Mouse (Mus musculus): ENCODE measurements at regions not wholly inside any gene's neighbourhood (a gene's known extent, or its start where the extent isn't known, plus 50 kb on each side); places are given as distances from the start of the nearest gene placed in this dataset.

GRCm38 (mm10) chr2:55817273-55817672, 381.5 kb downstream of the Kcnj3 start:
- no peaks in the 10 kb centered on the region for H3K36me3 ChIP-seq (ENCODE audit: control insufficient read depth, insufficient read depth, low read length)
- 71% methylated on average over 1 of the region's 1 CpGs for WGBS
- H3K4me3 ChIP-seq (ENCODE audit: low read depth, low read length), result no peak overlapping the region
- no peak overlapping the region for H3K9ac ChIP-seq (ENCODE audit: low read depth, low read length)
- no peaks in the 10 kb centered on the region for H3K27me3 ChIP-seq (replicated peaks; ENCODE audit: control insufficient read depth, insufficient read depth, low read length)
- no peak for DNase-seq (ENCODE audit: low spot score)
- peaks cover 6% of the 10 kb centered on the region; the same call in 1 of the 2 replicates for H3K4me1 ChIP-seq (ENCODE audit: control insufficient read depth, insufficient read depth, low read length)
- no peaks in the 10 kb centered on the region for H3K9me3 ChIP-seq (ENCODE audit: control insufficient read depth, low read length)
- ATAC-seq (ENCODE audit: low read depth), result no peak
- no peak overlapping the region for H3K27ac ChIP-seq (replicated peaks; ENCODE audit: low read depth, low read length)
- no peak overlapping the region for H3K4me2 ChIP-seq (ENCODE audit: low read depth, low read length)

DNA sequence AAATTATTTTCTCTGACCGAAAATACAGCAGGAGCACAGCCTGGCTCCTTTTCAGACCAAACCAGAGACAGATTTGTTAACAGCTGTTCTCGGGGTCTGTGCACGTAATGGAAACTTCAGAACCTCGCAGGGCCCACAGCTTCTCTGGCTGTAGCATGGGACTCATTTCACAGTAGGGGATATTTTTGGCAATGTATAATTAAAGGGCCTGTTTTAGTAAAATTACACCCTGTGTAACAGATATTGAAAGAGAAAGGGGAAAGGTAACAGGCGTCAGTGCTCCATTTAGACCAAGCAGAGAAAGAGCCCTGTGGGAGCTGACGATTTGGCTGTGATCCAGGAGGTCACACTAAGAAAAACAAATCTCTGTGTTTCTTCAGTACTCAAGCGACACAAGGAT, 382.4 kb downstream of the Kcnj3 start:
- H3K4me1 ChIP-seq (ENCODE audit: control insufficient read depth, insufficient read depth, low read length), result peaks cover 6% of the 10 kb centered on the region; the same call in 1 of the 2 replicates
- H3K36me3 ChIP-seq (ENCODE audit: control insufficient read depth, insufficient read depth, low read length), result no peaks in the 10 kb centered on the region
- ATAC-seq (ENCODE audit: low read depth) (peak; percentile 94), DNase-seq (ENCODE audit: low spot score) (peak; percentile 85)
- 13% methylated on average over 7 of the region's 7 CpGs for WGBS
- H3K9ac ChIP-seq (ENCODE audit: low read depth, low read length), result 0 out of 2 replicates have a peak overlapping the region, but pooled peaks have one; percentile 5
- peak overlapping the region; percentile 40 for H3K4me2 ChIP-seq (ENCODE audit: low read depth, low read length)
- H3K27me3 ChIP-seq (replicated peaks; ENCODE audit: control insufficient read depth, insufficient read depth, low read length), result no peaks in the 10 kb centered on the region
- H3K9me3 ChIP-seq (ENCODE audit: control insufficient read depth, low read length), result no peaks in the 10 kb centered on the region
- peak overlapping the region; percentile 6; the same call in 1 of the 2 replicates for H3K4me3 ChIP-seq (ENCODE audit: low read depth, low read length)
- H3K27ac ChIP-seq (replicated peaks; ENCODE audit: low read depth, low read length), result peak overlapping the region; percentile 52

- Histone ChIP-seq H3K27me3 (replicated peaks; ENCODE audit: control insufficient read depth, insufficient read depth, low read length) (no peaks in the 10 kb centered on the region), H3K36me3 (ENCODE audit: control insufficient read depth, insufficient read depth, low read length) (no peaks in the 10 kb centered on the region), H3K9me3 (ENCODE audit: control insufficient read depth, low read length) (no peaks in the 10 kb centered on the region), H3K9ac (ENCODE audit: low read depth, low read length) (no peak overlapping the region), H3K4me3 (ENCODE audit: low read depth, low read length) (no peak overlapping the region), H3K4me1 (ENCODE audit: control insufficient read depth, insufficient read depth, low read length) (peaks cover 6% of the 10 kb centered on the region; the same call in 1 of the 2 replicates), H3K27ac (replicated peaks; ENCODE audit: low read depth, low read length) (no peak overlapping the region), H3K4me2 (ENCODE audit: low read depth, low read length) (no peak overlapping the region)
- DNase-seq (ENCODE audit: low spot score) (no peak), ATAC-seq (ENCODE audit: low read depth) (no peak)
These were observed 387.0 kb downstream of the Kcnj3 start for GRCm38 (mm10) chr2:55822726-55823125.

GRCm38 (mm10) chr2:55841521-55841920, 405.8 kb downstream of the Kcnj3 start:
- DNase-seq (ENCODE audit: low spot score) (peak; percentile 41), ATAC-seq (ENCODE audit: low read depth) (no peak)
- Histone ChIP-seq H3K9ac (ENCODE audit: low read depth, low read length) (no peak overlapping the region), H3K4me3 (ENCODE audit: low read depth, low read length) (no peak overlapping the region), H3K27me3 (replicated peaks; ENCODE audit: control insufficient read depth, insufficient read depth, low read length) (no peaks in the 10 kb centered on the region), H3K36me3 (ENCODE audit: control insufficient read depth, insufficient read depth, low read length) (no peaks in the 10 kb centered on the region), H3K27ac (replicated peaks; ENCODE audit: low read depth, low read length) (no peak overlapping the region), H3K4me2 (ENCODE audit: low read depth, low read length) (no peak overlapping the region), H3K4me1 (ENCODE audit: control insufficient read depth, insufficient read depth, low read length) (no peaks in the 10 kb centered on the region), H3K9me3 (ENCODE audit: control insufficient read depth, low read length) (no peaks in the 10 kb centered on the region)
- 54% methylated on average over 1 of the region's 1 CpGs for WGBS

DNA sequence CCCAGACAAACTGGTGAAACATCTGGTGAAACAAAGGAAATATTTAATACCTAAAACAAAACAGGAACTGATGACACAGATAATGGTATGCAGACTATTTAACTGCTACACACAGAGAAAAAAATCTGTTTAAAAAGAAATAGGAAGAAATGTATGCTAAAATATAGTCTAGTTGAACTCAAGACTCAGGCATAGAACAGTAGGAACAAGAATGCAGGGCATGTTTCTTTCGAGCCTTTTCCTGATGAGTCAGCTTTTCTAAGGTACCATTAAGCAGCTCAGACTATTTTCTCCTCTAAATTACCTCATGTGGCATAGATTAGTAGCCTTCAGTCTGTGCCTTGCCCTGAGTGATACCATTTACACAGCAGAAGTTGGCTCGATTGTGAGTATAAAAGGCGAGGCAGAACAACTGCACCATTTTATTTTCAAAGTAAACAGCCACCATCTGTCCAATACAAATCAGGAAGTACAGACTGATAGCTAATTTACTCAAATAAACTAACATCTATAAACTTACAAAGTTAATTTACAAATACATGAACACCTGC, 411.1 kb downstream of the Kcnj3 start:
- H3K4me2 ChIP-seq (ENCODE audit: low read depth, low read length), result no peak overlapping the region
- H3K4me1 ChIP-seq (ENCODE audit: control insufficient read depth, insufficient read depth, low read length), result no peaks in the 10 kb centered on the region
- H3K27ac ChIP-seq (replicated peaks; ENCODE audit: low read depth, low read length), result no peak overlapping the region
- H3K27me3 ChIP-seq (replicated peaks; ENCODE audit: control insufficient read depth, insufficient read depth, low read length), result no peaks in the 10 kb centered on the region
- DNase-seq (ENCODE audit: low spot score), result no peak
- H3K36me3 ChIP-seq (ENCODE audit: control insufficient read depth, insufficient read depth, low read length), result no peaks in the 10 kb centered on the region
- no peak overlapping the region for H3K9ac ChIP-seq (ENCODE audit: low read depth, low read length)
- H3K4me3 ChIP-seq (ENCODE audit: low read depth, low read length), result no peak overlapping the region
- no peaks in the 10 kb centered on the region for H3K9me3 ChIP-seq (ENCODE audit: control insufficient read depth, low read length)
- no peak for ATAC-seq (ENCODE audit: low read depth)
- 23% methylated on average over 3 of the region's 3 CpGs for WGBS

- DNase-seq (ENCODE audit: low spot score) (no peak), ATAC-seq (ENCODE audit: low read depth) (no peak)
- Histone ChIP-seq H3K9me3 (ENCODE audit: control insufficient read depth, low read length) (no peaks in the 10 kb centered on the region), H3K27ac (replicated peaks; ENCODE audit: low read depth, low read length) (no peak overlapping the region), H3K4me1 (ENCODE audit: control insufficient read depth, insufficient read depth, low read length) (no peaks in the 10 kb centered on the region), H3K27me3 (replicated peaks; ENCODE audit: control insufficient read depth, insufficient read depth, low read length) (no peaks in the 10 kb centered on the region), H3K9ac (ENCODE audit: low read depth, low read length) (no peak overlapping the region), H3K4me3 (ENCODE audit: low read depth, low read length) (no peak overlapping the region), H3K36me3 (ENCODE audit: control insufficient read depth, insufficient read depth, low read length) (no peaks in the 10 kb centered on the region), H3K4me2 (ENCODE audit: low read depth, low read length) (no peak overlapping the region)
- WGBS, result 85% methylated on average over 1 of the region's 1 CpGs
These were observed 426.7 kb downstream of the Kcnj3 start for GRCm38 (mm10) chr2:55862479-55862878.

GRCm38 (mm10) chr2:55889976-55890375, 454.2 kb downstream of the Kcnj3 start:
- 63% methylated on average over 2 of the region's 2 CpGs for whole genome bisulfite sequencing
- Histone ChIP-seq H3K9ac (ENCODE audit: low read depth, low read length) (no peak overlapping the region), H3K9me3 (ENCODE audit: control insufficient read depth, low read length) (no peaks in the 10 kb centered on the region), H3K4me3 (ENCODE audit: low read depth, low read length) (no peak overlapping the region), H3K36me3 (ENCODE audit: control insufficient read depth, insufficient read depth, low read length) (no peaks in the 10 kb centered on the region), H3K4me2 (ENCODE audit: low read depth, low read length) (no peak overlapping the region), H3K27ac (replicated peaks; ENCODE audit: low read depth, low read length) (no peak overlapping the region), H3K4me1 (ENCODE audit: control insufficient read depth, insufficient read depth, low read length) (no peaks in the 10 kb centered on the region), H3K27me3 (replicated peaks; ENCODE audit: control insufficient read depth, insufficient read depth, low read length) (no peaks in the 10 kb centered on the region)
- ATAC-seq (ENCODE audit: low read depth), result no peak
- no peak for DNase-seq (ENCODE audit: low spot score)

GRCm38 (mm10) chr2:55892821-55893535, 457.2 kb downstream of the Kcnj3 start:
- H3K36me3 ChIP-seq (ENCODE audit: control insufficient read depth, insufficient read depth, low read length), result no peaks in the 10 kb centered on the region

DNA sequence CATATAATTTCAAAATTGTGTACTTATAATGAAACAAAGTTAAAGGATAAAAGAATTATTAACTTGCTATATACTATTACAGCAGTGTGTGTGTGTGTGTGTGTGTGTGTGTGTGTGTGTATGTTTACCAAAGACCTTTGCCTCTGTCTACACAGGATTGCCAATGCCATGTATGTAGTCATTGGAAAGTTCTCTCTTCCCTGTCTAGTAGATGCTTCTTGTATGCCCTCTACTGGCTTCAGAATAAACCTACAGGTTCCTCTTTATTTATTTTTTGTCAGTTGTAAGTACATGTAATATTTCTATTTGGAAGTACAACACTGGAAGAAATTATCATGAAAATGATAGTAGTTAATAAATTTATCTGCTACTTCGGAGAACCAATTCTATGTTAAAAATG, 484.5 kb downstream of the Kcnj3 start:
- no peak overlapping the region for H3K27ac ChIP-seq (replicated peaks; ENCODE audit: low read depth, low read length)
- H3K4me2 ChIP-seq (ENCODE audit: low read depth, low read length), result no peak overlapping the region
- 71% methylated on average over 1 of the region's 1 CpGs for WGBS
- no peak overlapping the region for H3K9ac ChIP-seq (ENCODE audit: low read depth, low read length)
- no peak overlapping the region for H3K4me3 ChIP-seq (ENCODE audit: low read depth, low read length)
- no peaks in the 10 kb centered on the region for H3K4me1 ChIP-seq (ENCODE audit: control insufficient read depth, insufficient read depth, low read length)
- no peaks in the 10 kb centered on the region for H3K27me3 ChIP-seq (replicated peaks; ENCODE audit: control insufficient read depth, insufficient read depth, low read length)
- no peaks in the 10 kb centered on the region for H3K36me3 ChIP-seq (ENCODE audit: control insufficient read depth, insufficient read depth, low read length)
- no peaks in the 10 kb centered on the region for H3K9me3 ChIP-seq (ENCODE audit: control insufficient read depth, low read length)
- ATAC-seq (ENCODE audit: low read depth) (no peak), DNase-seq (ENCODE audit: low spot score) (peak; percentile 65)

More at GRCm38 (mm10) chr2:55892821-55893535, 457.2 kb downstream of the Kcnj3 start:
- H3K27ac ChIP-seq (replicated peaks; ENCODE audit: low read depth, low read length), result no peak overlapping the region
- H3K9ac ChIP-seq (ENCODE audit: low read depth, low read length), result no peak overlapping the region
- H3K4me1 ChIP-seq (ENCODE audit: control insufficient read depth, insufficient read depth, low read length), result no peaks in the 10 kb centered on the region
- no peak overlapping the region for H3K4me2 ChIP-seq (ENCODE audit: low read depth, low read length)
- no peaks in the 10 kb centered on the region for H3K9me3 ChIP-seq (ENCODE audit: control insufficient read depth, low read length)
- 61% methylated on average over 1 of the region's 1 CpGs for WGBS
- DNase-seq (ENCODE audit: low spot score) (no peak), ATAC-seq (ENCODE audit: low read depth) (no peak)
- H3K4me3 ChIP-seq (ENCODE audit: low read depth, low read length), result no peak overlapping the region
- H3K27me3 ChIP-seq (replicated peaks; ENCODE audit: control insufficient read depth, insufficient read depth, low read length), result no peaks in the 10 kb centered on the region

All from embryonic facial prominence, embryonic 14.5 days (tissue).